Mouse (Mus musculus): Measurements from ENCODE around the gene Banp. TPM values are rescaled to one million over a fixed set of nuclear protein-coding genes. Genes with fewer than 3 reads are reported as not detected.

The Banp gene
- polyA plus RNA-seq, 1 experiment from 2014 or later: 25.4 TPM

DNA sequence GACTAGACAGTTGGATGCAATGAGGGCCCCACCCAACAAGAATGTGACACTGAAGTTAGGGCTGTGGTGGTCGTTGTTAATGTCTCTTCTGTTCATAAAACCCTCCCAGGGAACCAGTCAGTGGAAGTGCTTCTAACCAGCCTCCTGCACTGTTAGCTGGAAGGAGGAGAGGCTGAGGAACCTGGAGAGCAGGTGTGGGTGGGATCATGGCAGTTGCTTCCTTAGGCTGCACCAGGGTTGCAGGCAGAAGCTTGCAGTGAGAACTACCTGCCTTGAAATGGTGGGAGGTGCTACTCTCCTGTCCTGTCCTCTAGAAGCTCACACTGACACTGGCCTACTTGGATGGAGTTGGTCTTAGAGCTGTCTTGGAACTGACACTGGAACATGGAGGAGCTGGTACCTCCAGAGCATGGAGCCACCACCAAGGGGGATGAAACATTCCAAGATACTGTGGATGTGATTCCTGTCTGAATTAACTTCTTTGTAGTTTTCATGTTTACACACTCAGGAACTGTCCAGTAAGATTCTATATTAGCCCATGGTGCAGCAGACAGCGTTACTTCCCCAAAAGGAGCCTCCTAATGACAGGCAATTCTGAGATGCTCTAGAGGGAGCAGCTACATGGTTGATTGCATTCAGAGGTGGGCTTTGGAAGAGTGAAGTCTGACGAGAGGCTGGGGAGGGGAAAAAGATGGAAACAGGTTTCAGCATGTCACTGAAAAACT lies 4.4 kb downstream of the Banp start:
- no peak for ATAC-seq
- Histone ChIP-seq H3K4me3 (no peak overlapping the region), H3K27ac (peak overlapping the region; percentile 46), H3K27me3 (replicated peaks) (no peaks in the 10 kb centered on the region), H3K4me1 (peaks cover 87% of the 10 kb centered on the region), H3K9ac (no peak overlapping the region), H3K4me2 (no peak overlapping the region), H3K9me3 (replicated peaks) (no peaks in the 10 kb centered on the region), H3K36me3 (peaks cover 48% of the 10 kb centered on the region)
- 46% methylated on average over 3 of the region's 3 CpGs for WGBS (ENCODE audit: insufficient replicate concordance)

DNA sequence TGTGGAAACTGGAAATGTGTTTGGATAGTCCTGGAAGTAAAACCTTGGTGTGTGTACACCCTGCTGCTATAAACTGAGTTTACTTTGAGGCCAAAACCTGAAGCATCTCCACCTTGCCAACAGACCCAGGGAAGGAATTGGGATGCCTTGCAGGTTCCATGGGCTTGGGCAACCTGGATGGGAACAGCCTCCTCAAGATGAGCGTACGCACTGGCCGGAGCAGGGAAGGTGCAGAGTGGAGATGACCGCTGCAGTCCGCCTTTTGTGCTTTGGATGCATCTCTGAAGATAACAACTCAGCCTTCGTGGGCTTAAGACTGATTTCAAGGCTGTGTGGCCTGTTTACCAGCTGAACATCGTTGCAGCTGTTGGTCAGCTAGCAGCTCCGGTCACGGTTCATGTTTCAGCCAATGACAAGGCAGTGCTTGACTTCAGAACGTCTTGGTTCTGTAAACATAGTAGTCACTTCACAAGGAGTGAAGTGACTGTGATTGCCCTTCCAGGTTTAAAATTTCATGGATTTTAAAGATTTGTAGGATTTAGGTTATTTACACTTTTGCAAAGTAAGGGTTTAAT lies 5.5 kb downstream of the Banp start:
- H3K27ac ChIP-seq: peak overlapping the region; percentile 37
- peaks cover 50% of the 10 kb centered on the region for H3K36me3 ChIP-seq
- H3K4me2 ChIP-seq: peak overlapping the region; percentile 41
- no peaks in the 10 kb centered on the region for H3K9me3 ChIP-seq (replicated peaks)
- H3K9ac ChIP-seq: no peak overlapping the region
- H3K4me3 ChIP-seq: no peak overlapping the region
- no peak for ATAC-seq
- H3K4me1 ChIP-seq: peaks cover 79% of the 10 kb centered on the region
- 52% methylated on average over 10 of the region's 10 CpGs for WGBS (ENCODE audit: insufficient replicate concordance)
- no peaks in the 10 kb centered on the region for H3K27me3 ChIP-seq (replicated peaks)

DNA sequence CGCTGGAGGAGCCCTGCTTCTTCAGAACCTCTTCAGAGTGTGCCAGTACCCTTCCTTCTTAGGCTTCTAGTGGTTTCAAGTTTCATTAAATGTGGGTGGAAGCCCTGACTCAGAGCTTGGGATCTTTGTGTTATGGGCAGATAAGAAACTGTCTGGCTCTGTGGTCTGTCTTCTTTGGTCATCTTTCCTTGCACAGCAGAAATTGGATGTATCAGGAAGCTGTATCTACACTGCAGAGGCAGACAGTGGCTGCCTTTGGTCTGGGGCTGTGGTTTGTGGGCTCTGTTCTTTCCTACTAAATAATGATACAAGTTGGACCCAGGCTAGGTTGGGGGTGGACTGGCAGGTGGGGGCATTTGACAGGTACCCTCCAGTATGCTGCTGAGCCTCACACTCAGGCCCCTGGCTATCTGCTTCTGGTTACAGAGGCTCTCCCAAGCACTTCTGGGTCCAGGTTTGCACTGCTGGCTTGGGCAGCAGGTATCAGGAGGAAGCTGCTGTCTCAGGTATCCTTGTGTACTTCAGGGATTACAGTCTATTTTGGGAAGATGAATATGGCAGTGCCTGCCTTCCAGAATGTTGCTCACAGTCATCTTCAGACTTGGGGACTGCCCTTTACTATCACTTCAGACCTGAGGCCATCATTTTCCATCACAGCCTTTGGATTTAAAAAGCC lies 6.4 kb downstream of the Banp start:
- peak; percentile 67 for ATAC-seq
- no peaks in the 10 kb centered on the region for H3K27me3 ChIP-seq (replicated peaks)
- 15% methylated on average over 1 of the region's 1 CpGs for WGBS (ENCODE audit: insufficient replicate concordance)
- H3K27ac ChIP-seq: peak overlapping the region; percentile 72
- peaks cover 85% of the 10 kb centered on the region for H3K4me1 ChIP-seq
- H3K36me3 ChIP-seq: peaks cover 55% of the 10 kb centered on the region
- no peaks in the 10 kb centered on the region for H3K9me3 ChIP-seq (replicated peaks)
- no peak overlapping the region for H3K9ac ChIP-seq
- no peak overlapping the region for H3K4me3 ChIP-seq
- peak overlapping the region; percentile 41 for H3K4me2 ChIP-seq

DNA sequence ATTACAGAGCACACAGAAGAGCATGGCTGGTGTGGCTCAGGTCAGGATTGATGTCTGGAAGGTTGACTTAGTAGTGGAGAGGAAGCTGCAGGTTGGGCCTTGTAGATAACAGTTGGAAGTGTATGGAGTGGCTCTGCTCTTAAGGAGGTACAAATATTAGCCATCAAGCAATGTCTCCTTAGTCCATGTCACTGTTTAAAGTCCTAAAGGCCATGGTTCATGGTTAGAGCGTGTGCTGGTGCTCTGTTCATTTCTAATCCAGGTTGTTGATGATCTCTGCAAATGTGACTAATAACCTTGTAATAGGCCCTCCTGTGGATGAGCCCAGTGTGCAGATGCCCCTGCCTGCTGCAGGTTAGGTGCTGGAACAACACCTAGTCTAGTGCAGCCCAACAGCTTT lies 8.8 kb downstream of the Banp start:
- no peak overlapping the region for H3K27ac ChIP-seq

DNA sequence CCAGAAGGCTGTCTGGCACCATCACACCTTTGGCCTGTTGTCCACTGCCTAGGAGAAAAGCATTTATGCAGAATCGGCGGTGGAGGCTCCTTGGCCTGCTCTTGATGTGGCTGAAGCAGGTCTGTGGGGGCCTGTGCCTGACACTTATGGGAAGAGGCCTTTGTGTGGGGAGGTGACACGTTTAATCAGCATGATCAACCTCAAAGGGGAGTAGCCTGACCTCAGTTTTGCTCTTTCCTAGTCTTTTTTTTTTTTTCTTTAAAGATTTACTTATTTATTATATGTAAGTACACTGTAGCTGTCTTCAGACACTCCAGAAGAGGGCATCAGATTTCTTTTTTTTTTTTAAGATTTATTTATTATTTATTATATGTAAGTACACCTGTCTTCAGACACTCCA lies 13.3 kb downstream of the Banp start:
- no peak overlapping the region for H3K9ac ChIP-seq
- no peak for ATAC-seq
- peaks cover 72% of the 10 kb centered on the region for H3K4me1 ChIP-seq
- peaks cover 23% of the 10 kb centered on the region for H3K36me3 ChIP-seq
- no peak overlapping the region for H3K4me2 ChIP-seq
- H3K9me3 ChIP-seq (replicated peaks): no peaks in the 10 kb centered on the region
- WGBS (ENCODE audit: insufficient replicate concordance): 43% methylated on average over 3 of the region's 3 CpGs
- no peak overlapping the region for H3K4me3 ChIP-seq
- H3K27ac ChIP-seq: no peak overlapping the region
- H3K27me3 ChIP-seq (replicated peaks): no peaks in the 10 kb centered on the region

More for the DNA sequence above, 8.8 kb downstream of the Banp start:
- Histone ChIP-seq H3K4me2 (no peak overlapping the region), H3K9ac (no peak overlapping the region), H3K9me3 (replicated peaks) (no peaks in the 10 kb centered on the region), H3K4me3 (no peak overlapping the region), H3K27me3 (replicated peaks) (no peaks in the 10 kb centered on the region), H3K36me3 (peaks cover 47% of the 10 kb centered on the region), H3K4me1 (peaks cover 84% of the 10 kb centered on the region)
- ATAC-seq: no peak
- 89% methylated on average over 1 of the region's 1 CpGs for WGBS (ENCODE audit: insufficient replicate concordance)

DNA sequence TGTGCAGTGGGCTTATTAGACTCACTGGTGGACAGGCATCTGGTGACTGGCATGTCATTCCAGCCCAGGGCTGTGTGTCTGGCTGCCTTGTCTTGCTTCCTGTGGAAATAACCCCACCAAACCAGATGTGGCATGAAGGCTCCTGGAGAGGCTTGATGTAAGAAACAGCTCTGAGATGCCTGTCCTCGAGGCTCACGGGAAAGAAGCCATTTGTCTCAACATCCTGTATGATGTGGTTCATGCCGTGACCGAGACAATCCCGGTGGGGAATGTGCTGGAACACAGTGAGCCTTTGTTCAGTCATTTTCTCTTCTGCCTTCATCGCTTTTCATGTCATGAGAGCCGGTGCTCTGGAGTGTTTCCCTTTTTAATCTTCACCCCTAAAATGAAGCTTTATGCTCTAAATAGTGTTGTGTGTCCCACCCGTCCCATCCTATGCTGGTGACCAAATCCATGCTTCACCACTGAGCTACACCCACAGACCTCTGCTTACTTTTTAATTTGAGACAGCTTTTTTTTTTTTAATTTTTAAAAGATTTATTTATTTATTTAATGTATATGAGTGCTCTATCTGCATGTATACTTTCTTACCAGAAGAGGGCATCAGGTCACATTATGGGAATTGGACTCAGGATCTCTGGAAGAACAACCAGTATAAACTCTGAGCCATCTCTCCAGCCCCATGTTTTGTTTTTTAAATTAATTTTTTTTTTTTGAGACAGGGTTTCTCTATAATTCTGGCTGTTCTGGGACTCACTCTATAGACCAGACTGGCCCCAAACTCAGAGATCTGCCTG lies 15.4 kb downstream of the Banp start:
- Histone ChIP-seq H3K9ac (no peak overlapping the region), H3K9me3 (replicated peaks) (no peaks in the 10 kb centered on the region), H3K36me3 (peaks cover 16% of the 10 kb centered on the region), H3K27ac (no peak overlapping the region), H3K4me2 (no peak overlapping the region), H3K4me3 (no peak overlapping the region), H3K4me1 (peaks cover 72% of the 10 kb centered on the region), H3K27me3 (replicated peaks) (no peaks in the 10 kb centered on the region)
- WGBS (ENCODE audit: insufficient replicate concordance): 83% methylated on average over 8 of the region's 8 CpGs
- ATAC-seq: no peak

DNA sequence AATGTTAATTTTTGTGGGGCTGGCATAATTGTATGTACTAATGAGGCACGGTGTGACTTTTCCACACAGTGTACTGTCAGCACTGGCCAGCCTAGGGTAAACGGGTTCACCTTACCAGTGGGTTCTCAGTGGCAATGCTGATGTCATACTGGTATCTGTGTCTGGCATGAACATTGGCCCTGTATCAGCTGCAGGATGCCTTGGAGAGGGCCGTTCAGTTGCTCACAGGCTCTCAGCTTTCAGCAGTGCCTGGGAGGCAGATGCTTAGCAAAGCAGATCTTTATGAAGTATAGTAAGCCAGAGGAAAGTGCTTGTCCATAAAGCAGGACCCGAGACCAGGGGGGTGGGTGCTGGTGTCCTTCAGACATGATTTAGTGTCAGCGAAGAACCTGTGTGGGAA lies 16.6 kb downstream of the Banp start:
- 80% methylated on average over 5 of the region's 5 CpGs for WGBS (ENCODE audit: insufficient replicate concordance)
- H3K9me3 ChIP-seq (replicated peaks): no peaks in the 10 kb centered on the region
- no peak overlapping the region for H3K4me2 ChIP-seq
- no peaks in the 10 kb centered on the region for H3K27me3 ChIP-seq (replicated peaks)
- no peak overlapping the region for H3K27ac ChIP-seq
- H3K4me1 ChIP-seq: peaks cover 70% of the 10 kb centered on the region
- H3K36me3 ChIP-seq: peaks cover 15% of the 10 kb centered on the region; the same call in 1 of the 2 replicates
- H3K9ac ChIP-seq: no peak overlapping the region
- no peak for ATAC-seq
- no peak overlapping the region for H3K4me3 ChIP-seq

DNA sequence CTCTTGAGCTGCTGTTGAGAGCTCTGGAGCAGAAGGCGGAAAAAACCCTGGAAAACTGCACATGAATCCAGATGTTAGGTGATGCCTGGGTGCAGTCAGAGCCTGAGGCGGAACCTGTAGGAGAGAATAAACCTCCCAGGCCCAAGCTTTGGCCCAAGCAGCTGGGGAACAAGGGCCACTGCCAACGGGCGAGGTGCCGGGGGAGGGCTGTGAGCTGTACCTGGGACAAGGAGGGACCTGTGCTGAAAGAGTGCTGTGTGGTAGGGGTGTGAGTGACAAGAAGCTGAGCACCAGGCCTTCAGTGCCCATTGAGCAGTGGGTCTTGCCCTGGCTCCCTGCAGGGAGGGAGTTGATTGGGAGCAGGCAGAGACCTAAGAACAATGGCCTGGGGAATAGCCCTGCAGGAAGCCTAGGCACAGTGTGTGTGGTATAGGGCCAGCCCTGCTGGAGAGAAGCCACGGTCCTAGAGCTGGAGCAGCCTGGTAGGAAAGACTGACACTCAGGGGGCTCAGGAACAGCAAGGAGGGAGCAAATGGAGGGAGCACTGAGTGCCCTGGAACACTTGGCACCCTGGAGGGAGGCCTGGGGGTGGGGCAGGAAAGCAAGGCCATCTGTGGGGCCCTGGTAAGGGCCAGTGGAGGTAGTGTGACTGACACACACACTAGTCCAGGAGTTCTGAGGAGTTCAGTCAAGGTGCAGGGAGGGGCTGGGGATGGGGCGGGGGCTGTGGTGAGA lies 17.3 kb downstream of the Banp start:
- Histone ChIP-seq H3K36me3 (peaks cover 15% of the 10 kb centered on the region; the same call in 1 of the 2 replicates), H3K4me3 (no peak overlapping the region), H3K4me2 (no peak overlapping the region), H3K27me3 (replicated peaks) (no peaks in the 10 kb centered on the region), H3K9ac (0 out of 2 replicates have a peak overlapping the region, but pooled peaks have one; percentile 15), H3K9me3 (replicated peaks) (no peaks in the 10 kb centered on the region), H3K27ac (no peak overlapping the region), H3K4me1 (peaks cover 70% of the 10 kb centered on the region)
- ATAC-seq: peak; percentile 30; the same call in 1 of the 2 replicates
- WGBS (ENCODE audit: insufficient replicate concordance): 64% methylated on average over 7 of the region's 7 CpGs

DNA sequence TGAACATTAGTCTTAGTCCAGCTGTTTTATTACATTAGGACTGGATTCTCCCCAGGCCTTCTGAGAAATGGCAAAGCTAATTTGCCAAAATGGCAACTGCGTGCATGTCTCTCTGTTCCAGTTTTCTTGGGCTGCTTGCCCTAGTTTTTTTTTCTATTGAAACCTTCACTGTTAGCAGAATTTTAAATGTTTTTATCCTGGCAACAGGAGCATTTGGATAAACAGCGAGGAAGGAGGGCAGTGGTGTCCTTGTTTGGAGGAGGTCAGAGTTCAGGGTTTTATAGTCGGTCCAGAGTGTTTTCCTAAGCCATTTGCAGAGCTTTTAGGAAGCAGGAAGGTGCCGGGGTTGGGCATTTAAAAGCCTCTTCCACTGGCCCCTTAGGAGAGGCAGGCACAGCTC lies 18.4 kb downstream of the Banp start:
- Histone ChIP-seq H3K9me3 (replicated peaks) (no peaks in the 10 kb centered on the region), H3K27ac (no peak overlapping the region), H3K27me3 (replicated peaks) (no peaks in the 10 kb centered on the region), H3K36me3 (peaks cover 18% of the 10 kb centered on the region), H3K4me1 (peaks cover 60% of the 10 kb centered on the region), H3K9ac (no peak overlapping the region), H3K4me2 (no peak overlapping the region), H3K4me3 (no peak overlapping the region)
- no peak for ATAC-seq
- 69% methylated on average over 4 of the region's 4 CpGs for WGBS (ENCODE audit: insufficient replicate concordance)

DNA sequence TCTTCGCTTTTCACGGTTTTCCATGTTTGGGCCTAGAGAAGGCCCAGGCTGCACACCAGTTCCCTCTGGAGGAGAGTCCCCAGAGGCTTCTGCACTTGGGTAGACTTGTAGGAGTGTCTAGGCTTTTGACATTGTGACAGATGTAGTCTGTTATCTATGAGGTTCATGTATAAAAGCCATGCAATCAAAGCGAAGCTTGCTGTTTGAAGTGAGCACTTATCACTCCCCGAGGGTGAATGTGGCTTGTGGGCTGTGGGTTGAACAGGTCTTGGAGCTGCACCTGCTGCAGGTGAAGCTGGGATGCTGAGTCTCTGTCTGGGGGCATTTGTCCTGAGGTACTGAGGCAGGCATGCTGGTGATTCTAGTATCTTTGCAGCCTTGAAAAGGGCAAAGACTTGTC lies 19.0 kb downstream of the Banp start:
- Histone ChIP-seq H3K4me2 (no peak overlapping the region), H3K36me3 (peaks cover 16% of the 10 kb centered on the region), H3K9ac (no peak overlapping the region), H3K9me3 (replicated peaks) (no peaks in the 10 kb centered on the region), H3K4me1 (peaks cover 57% of the 10 kb centered on the region), H3K4me3 (no peak overlapping the region), H3K27me3 (replicated peaks) (no peaks in the 10 kb centered on the region), H3K27ac (no peak overlapping the region)
- 45% methylated on average over 4 of the region's 4 CpGs for WGBS (ENCODE audit: insufficient replicate concordance)
- ATAC-seq: peak; percentile 60

DNA sequence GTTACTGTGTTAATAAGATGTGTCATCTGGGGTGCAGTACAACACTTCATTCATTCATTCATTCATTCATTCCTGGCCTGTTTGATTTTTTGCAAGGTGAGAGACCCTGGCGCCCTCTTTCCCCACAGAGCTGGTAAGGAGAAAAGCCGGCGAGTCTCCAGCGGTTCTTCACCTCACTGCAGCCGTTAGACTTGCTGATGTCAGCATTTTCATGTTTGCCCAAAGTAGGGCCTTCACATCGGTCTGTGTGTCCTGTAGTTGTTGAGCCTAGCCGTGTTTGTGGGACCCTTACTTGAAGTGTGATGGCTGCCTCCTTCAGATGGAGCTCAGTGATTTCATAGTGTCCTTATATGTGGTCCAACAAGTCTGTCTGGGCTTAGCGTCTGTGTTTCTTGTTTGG lies 20.7 kb downstream of the Banp start:
- WGBS (ENCODE audit: insufficient replicate concordance): 82% methylated on average over 8 of the region's 8 CpGs
- ATAC-seq: no peak
- H3K27ac ChIP-seq: no peak overlapping the region
- peaks cover 24% of the 10 kb centered on the region for H3K36me3 ChIP-seq
- H3K9ac ChIP-seq: no peak overlapping the region
- no peak overlapping the region for H3K4me2 ChIP-seq
- H3K4me1 ChIP-seq: peaks cover 51% of the 10 kb centered on the region
- H3K27me3 ChIP-seq (replicated peaks): no peaks in the 10 kb centered on the region
- H3K4me3 ChIP-seq: no peak overlapping the region
- H3K9me3 ChIP-seq (replicated peaks): no peaks in the 10 kb centered on the region
